Mouse (Mus musculus) embryonic facial prominence, embryonic 14.5 days (tissue): ENCODE measurements around the gene Kif2a. TPM values are rescaled to one million over a fixed set of nuclear protein-coding genes. Genes with fewer than 3 reads are reported as not detected.

Experiments used
- ATAC-seq: fragments of 200-750 bp; cut with Nextera tagmentation; 2 replicates; pipeline ENCODE4 v1.8.0; 2017; ENCODE audit warnings: low read depth, moderate number of reproducible peaks, moderate TSS enrichment
- DNase-seq: peaks from one replicate; pipeline ENCODE4 v3.0.0-alpha.2; 2015; ENCODE audit warnings: low spot score
- H3K27ac ChIP-seq: fragments of 300-500 bp; sonication (generic); replicated peaks from 2 replicates; pipeline ENCODE4 v1.5.1; 2014; ENCODE audit warnings: low read depth, mild to moderate bottlenecking, low read length, moderate library complexity
- H3K27me3 ChIP-seq: fragments of 300-500 bp; sonication (generic); replicated peaks from 2 replicates; pipeline ENCODE4 v1.6.1; 2014; ENCODE audit warnings: low read length; ENCODE audit not compliant: control insufficient read depth, insufficient read depth
- H3K36me3 ChIP-seq: fragments of 300-500 bp; sonication (generic); 2 replicates; pipeline ENCODE4 v1.6.1; 2014; ENCODE audit warnings: low read length, mixed read lengths; ENCODE audit not compliant: control insufficient read depth, insufficient read depth
- H3K4me1 ChIP-seq: fragments of 300-500 bp; sonication (generic); 2 replicates; pipeline ENCODE4 v1.6.1; 2014; ENCODE audit warnings: antibody characterized with exemption, low read length; ENCODE audit not compliant: control insufficient read depth, insufficient read depth
- H3K4me2 ChIP-seq: fragments of 300-500 bp; sonication (generic); 2 replicates; pipeline ENCODE4 v1.6.1; 2014; ENCODE audit warnings: low read depth, mild to moderate bottlenecking, low read length, moderate library complexity, mixed read lengths
- H3K4me3 ChIP-seq: fragments of 300-500 bp; sonication (generic); 2 replicates; pipeline ENCODE4 v1.5.1; 2014; ENCODE audit warnings: low read depth, mild to moderate bottlenecking, low read length
- H3K9ac ChIP-seq: fragments of 300-500 bp; sonication (generic); 2 replicates; pipeline ENCODE4 v1.6.1; 2014; ENCODE audit warnings: low read depth, mild to moderate bottlenecking, low read length, moderate library complexity, mixed read lengths
- H3K9me3 ChIP-seq: fragments of 300-500 bp; sonication (generic); 2 replicates; pipeline ENCODE4 v1.6.1; 2016; ENCODE audit warnings: low read length; ENCODE audit not compliant: control insufficient read depth
- WGBS: fragments of 180-500 bp; shearing (Covaris S2); extraction: QIAGEN DNeasy Blood & Tissue Kit; methylation state at CpG from one replicate; pipeline ENCODE4 v1.1.7; 2014; 5-methylcytosine and 5-hydroxymethylcytosine counted together
- polyA plus RNA-seq: library from polyadenylated mRNA; unstranded; fragments of >200 nt; fragmentation: Nextera tagmentation; extraction: Ambion mirVana; gene quantifications from 2 replicates; pipeline ENCODE4 v1.2.1, GENCODE M21; 2014

Gene Kif2a
- polyA plus RNA-seq, 1 experiment from 2014 or later: 25.6 TPM

GRCm38 (mm10) chr13:107034028-107034920 is 12.3 kb upstream of the Kif2a start:
- no peak overlapping the region for H3K4me3 ChIP-seq
- H3K27ac ChIP-seq: no peak overlapping the region
- H3K4me1 ChIP-seq: no peaks in the 10 kb centered on the region
- H3K27me3 ChIP-seq: no peaks in the 10 kb centered on the region
- H3K4me2 ChIP-seq: no peak overlapping the region
- 52% methylated on average over 1 of the region's 1 CpGs for WGBS
- H3K36me3 ChIP-seq: no peaks in the 10 kb centered on the region
- no peaks in the 10 kb centered on the region for H3K9me3 ChIP-seq
- ATAC-seq (no peak), DNase-seq (no peak)
- H3K9ac ChIP-seq: no peak overlapping the region

- Histone ChIP-seq H3K36me3 (no peaks in the 10 kb centered on the region), H3K9me3 (no peaks in the 10 kb centered on the region), H3K4me2 (no peak overlapping the region), H3K27me3 (no peaks in the 10 kb centered on the region), H3K27ac (no peak overlapping the region), H3K4me3 (no peak overlapping the region), H3K4me1 (no peaks in the 10 kb centered on the region), H3K9ac (no peak overlapping the region)
- DNase-seq (no peak), ATAC-seq (no peak)
These were observed 9.3 kb upstream of the Kif2a start for GRCm38 (mm10) chr13:107031228-107031627.

GRCm38 (mm10) chr13:107027218-107027617 is 5.3 kb upstream of the Kif2a start:
- Histone ChIP-seq H3K36me3 (no peaks in the 10 kb centered on the region), H3K9ac (no peak overlapping the region), H3K4me2 (no peak overlapping the region), H3K4me1 (no peaks in the 10 kb centered on the region), H3K27ac (no peak overlapping the region), H3K4me3 (no peak overlapping the region), H3K9me3 (no peaks in the 10 kb centered on the region), H3K27me3 (no peaks in the 10 kb centered on the region)
- ATAC-seq (no peak), DNase-seq (no peak)
- WGBS: 92% methylated on average over 4 of the region's 4 CpGs

- WGBS: 69% methylated on average over 3 of the region's 3 CpGs
- no peaks in the 10 kb centered on the region for H3K9me3 ChIP-seq
- H3K4me2 ChIP-seq: no peak overlapping the region
- H3K27ac ChIP-seq: no peak overlapping the region
- no peak overlapping the region for H3K9ac ChIP-seq
- no peaks in the 10 kb centered on the region for H3K36me3 ChIP-seq
- H3K4me3 ChIP-seq: no peak overlapping the region
- ATAC-seq (no peak), DNase-seq (no peak)
- H3K4me1 ChIP-seq: peaks cover 2% of the 10 kb centered on the region; the same call in 1 of the 2 replicates
- H3K27me3 ChIP-seq: no peaks in the 10 kb centered on the region
These were observed 3.7 kb upstream of the Kif2a start for GRCm38 (mm10) chr13:107025663-107026062.

- H3K4me3 ChIP-seq: peak overlapping the region; percentile 80
- DNase-seq: peak; percentile 94
- 6% methylated on average over 13 of the region's 97 CpGs for WGBS
- H3K27ac ChIP-seq: peak overlapping the region; percentile 94
- no peaks in the 10 kb centered on the region for H3K9me3 ChIP-seq
- no peaks in the 10 kb centered on the region for H3K36me3 ChIP-seq
- peak; percentile 96 for ATAC-seq
- peak overlapping the region; percentile 83 for H3K4me2 ChIP-seq
- no peaks in the 10 kb centered on the region for H3K27me3 ChIP-seq
- H3K9ac ChIP-seq: peak overlapping the region; percentile 88
- H3K4me1 ChIP-seq: peaks cover 2% of the 10 kb centered on the region; the same call in 1 of the 2 replicates
These were observed 593 bp upstream of the Kif2a start for GRCm38 (mm10) chr13:107022266-107023171.

- H3K27ac ChIP-seq: no peak overlapping the region
- no peak overlapping the region for H3K4me3 ChIP-seq
- H3K4me1 ChIP-seq: peaks cover 2% of the 10 kb centered on the region; the same call in 1 of the 2 replicates
- DNase-seq (no peak), ATAC-seq (no peak)
- no peak overlapping the region for H3K9ac ChIP-seq
- H3K27me3 ChIP-seq: no peaks in the 10 kb centered on the region
- 61% methylated on average over 2 of the region's 2 CpGs for WGBS
- peaks cover 4% of the 10 kb centered on the region; the same call in 1 of the 2 replicates for H3K36me3 ChIP-seq
- no peaks in the 10 kb centered on the region for H3K9me3 ChIP-seq
- H3K4me2 ChIP-seq: no peak overlapping the region
These were observed 2.5 kb downstream of the Kif2a start for GRCm38 (mm10) chr13:107019443-107019842.

GRCm38 (mm10) chr13:107013926-107014325 is 8.0 kb downstream of the Kif2a start:
- Histone ChIP-seq H3K36me3 (peaks cover 4% of the 10 kb centered on the region; the same call in 1 of the 2 replicates), H3K4me3 (no peak overlapping the region), H3K27me3 (no peaks in the 10 kb centered on the region), H3K4me2 (no peak overlapping the region), H3K9me3 (no peaks in the 10 kb centered on the region), H3K4me1 (no peaks in the 10 kb centered on the region), H3K9ac (no peak overlapping the region), H3K27ac (no peak overlapping the region)
- ATAC-seq: no peak
- WGBS: 54% methylated on average over 2 of the region's 2 CpGs
- DNase-seq: no peak

GRCm38 (mm10) chr13:107011618-107012017 is 10.3 kb downstream of the Kif2a start:
- ATAC-seq (no peak), DNase-seq (no peak)
- Histone ChIP-seq H3K4me1 (no peaks in the 10 kb centered on the region), H3K27ac (no peak overlapping the region), H3K36me3 (peaks cover 4% of the 10 kb centered on the region; the same call in 1 of the 2 replicates), H3K4me3 (no peak overlapping the region), H3K9ac (no peak overlapping the region), H3K27me3 (no peaks in the 10 kb centered on the region), H3K4me2 (no peak overlapping the region), H3K9me3 (no peaks in the 10 kb centered on the region)
- 74% methylated on average over 2 of the region's 2 CpGs for WGBS
